Mouse (Mus musculus) left cerebral cortex, adult 8-10 months (tissue): ENCODE results near the gene Sema4a. TPM values are rescaled to one million over a fixed set of nuclear protein-coding genes. Genes with fewer than 3 reads are reported as not detected.

Source experiments
- DNase-seq, 2 experiments: peaks; one replicate each; pipeline ENCODE4 v3.0.0; 2022; ENCODE audit warnings: low spot score in 2 of 2
- total RNA-seq, 4 experiments: library from RNA; stranded (reverse); gene quantifications; 2 replicates each; pipeline ENCODE4 v1.2.4; 2022

The Sema4a gene
- total RNA-seq, 4 experiments from 2014 or later: 63.2 to 71.4 (median 66.8) TPM

DNA sequence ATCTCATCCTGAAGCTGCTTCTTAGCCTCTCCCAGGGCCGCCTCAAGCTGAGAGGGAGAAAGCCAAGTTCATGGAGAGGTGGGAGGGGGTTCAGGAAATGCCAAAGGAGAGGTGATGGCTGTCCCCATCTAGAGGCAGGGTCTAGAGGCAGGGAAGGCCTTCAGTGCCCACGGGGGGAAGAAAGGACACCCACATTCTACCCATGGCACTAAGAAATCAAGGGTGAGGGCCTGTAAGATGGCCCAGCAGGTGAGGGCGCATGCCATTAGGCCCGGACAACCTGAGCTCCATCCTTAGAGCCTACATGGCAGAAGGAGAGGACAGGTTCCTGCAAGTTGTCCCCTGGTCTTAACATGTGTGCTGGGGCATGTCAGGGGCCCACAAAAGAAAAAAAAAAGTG lies 25.9 kb upstream of the Sema4a start:
- DNase-seq: no peak

DNA sequence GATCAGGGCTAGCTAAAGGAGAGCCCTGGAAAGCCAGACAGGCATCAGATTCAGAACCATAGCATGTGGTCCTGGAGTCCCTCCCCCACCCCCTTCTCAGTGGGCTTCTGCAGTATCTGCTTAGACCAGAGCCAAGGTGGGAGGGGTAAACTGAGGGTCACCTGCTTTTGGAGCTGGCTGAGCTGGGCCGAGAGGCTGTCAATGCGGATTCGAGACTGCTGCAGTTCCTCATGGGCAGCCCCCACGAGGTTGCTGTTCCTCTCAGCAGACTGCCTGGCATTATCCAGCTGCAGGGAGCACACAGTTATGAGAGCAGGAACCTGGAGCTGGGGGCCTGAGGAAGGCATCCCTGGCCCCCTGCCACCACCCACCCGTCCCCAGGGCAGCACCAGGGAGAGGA lies 25.1 kb upstream of the Sema4a start:
- DNase-seq: no peak

DNA sequence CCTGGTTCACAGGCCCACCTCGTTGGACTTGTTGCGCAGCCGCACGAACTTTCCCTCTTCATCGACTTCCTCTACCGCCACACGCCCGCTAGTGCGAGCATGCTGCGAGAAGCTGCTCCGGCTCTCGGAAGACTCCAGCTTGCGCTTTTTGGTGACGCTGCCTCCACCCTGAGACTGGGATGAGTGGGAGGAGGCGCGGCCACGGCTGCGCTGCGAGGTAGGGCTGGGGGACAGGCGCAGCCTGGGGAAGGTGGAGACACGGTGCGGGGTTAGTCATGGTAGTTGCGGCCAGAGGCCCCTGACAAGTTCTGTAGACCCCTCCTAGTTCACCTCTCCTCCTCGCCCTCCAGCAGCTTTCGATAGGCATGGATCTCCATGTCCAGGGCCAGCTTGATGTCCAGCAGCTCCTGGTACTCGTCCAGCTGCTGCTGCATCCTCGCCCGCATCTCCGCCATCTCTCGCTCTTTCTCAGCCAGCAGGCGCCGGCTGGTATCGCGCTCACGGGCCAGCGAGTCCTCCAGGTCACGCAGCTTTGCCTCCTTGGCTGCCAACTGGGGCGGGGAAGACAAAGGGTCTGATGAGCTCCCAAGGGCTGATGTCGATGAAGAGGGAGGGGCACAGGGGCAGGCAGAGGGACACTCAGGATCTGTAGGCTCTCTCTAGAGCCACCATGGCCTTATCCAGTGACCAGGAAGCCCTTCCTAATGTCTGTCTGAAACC lies 23.8 kb upstream of the Sema4a start:
- no peak for DNase-seq

DNA sequence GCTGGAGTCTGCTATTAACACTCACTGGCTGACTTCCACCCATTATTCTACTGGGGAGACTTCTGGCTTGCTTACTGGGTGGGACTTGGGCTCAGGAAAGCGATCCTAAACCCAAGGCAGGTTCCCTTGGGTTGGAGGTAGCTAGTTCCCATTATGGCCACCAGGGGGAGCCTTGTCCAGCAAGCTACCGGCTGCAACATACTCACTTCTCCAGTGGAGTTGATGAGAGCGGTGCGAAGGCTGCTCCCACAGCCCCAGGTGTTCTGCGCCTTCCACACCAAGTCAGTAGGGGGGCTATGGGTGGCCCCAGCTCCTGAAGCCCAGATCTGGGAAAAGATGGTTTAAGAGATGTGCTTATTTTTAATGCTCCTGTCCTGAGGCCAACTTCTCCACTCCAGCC lies 22.6 kb upstream of the Sema4a start:
- DNase-seq: peak in 1 of 2 experiments; percentile 69

DNA sequence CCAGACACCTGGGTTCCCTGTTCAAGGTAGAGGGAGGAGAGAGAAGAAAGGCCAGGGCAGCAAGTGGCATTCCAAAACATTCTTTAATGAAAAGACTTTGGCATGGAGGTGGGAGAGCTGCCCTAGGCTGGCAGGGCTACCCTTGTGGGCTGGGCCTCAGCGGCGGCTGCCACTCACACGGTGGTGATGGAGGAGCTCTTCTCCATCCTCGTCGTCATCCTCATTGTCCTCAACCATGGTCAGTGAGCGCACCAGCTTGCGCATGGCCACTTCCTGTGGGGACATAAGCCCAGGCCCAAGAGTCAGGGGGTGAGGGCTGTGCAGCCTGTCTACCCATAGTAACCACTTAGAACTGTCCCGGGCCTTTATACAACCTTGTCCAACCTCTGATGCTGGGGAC lies 22.2 kb upstream of the Sema4a start:
- DNase-seq: no peak

DNA sequence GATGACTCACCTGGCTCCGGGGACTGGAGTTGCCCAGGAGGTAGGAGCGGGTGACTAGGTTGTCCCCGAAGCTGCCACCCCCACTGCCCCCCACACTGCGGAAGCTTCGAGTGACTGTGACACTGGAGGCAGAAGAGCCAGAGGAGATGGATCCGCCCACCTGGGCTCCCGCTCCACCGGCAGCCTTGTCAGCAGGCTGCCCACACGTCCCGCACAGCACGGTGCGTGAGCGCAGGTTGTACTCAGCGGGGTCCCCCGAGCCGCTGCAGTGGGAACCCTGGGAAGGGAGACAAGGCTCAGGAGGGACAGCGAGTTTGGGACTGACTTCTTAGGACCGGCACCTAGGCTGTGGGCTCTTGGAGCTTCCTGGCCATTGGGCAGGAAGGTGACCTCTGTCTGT lies 21.4 kb upstream of the Sema4a start:
- no peak for DNase-seq

DNA sequence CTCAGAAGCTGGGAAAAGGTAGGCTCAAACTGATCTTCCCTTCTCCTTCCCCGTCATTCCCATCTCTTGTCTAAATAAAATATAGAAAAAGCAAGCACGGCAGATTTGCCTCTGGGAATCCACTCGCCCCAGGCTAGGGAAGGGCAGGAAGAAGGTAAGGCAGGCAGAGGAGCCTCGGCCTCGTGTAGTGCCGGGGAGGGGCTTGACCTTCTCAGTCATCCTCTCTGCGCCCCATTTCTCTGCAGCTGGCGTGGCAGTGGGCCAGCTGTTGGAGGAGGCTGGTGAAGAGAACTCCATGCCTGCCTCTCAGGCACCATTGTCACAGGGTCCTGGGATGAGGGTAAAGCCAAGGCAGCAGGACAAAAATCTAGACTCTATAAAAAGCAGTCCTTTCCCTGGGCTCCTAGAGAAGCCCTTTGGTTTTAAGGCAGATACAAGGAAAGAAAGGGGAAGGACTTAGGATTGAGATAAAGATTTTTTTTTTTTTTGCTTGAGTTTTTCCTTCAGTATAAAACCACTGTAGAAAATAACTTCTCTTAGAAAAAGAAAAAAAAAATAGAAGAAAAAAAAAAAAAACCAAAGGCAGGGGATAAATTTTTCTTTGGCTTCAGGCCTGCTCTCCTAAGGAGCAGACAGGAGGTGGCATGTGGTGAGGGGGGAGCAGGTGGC lies 20.5 kb upstream of the Sema4a start:
- no peak for DNase-seq

DNA sequence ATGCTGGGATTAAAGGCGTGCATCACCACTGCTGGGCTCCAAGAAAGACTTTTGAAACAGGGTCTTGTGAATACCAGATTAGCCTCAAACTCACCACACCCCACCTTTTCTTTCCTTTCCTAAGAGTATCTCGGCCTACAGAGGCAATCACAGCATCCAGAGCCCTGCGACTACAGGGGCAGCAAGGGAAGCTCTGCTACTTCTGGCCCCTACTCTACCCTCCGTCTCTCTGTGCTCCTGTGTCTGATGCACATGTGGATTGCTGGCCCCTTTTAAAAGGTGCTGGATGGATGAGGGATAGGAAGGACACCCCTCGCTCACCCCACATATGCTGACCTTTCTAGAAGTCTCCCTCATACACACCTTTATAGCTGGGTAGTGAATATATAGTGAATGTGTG lies 19.7 kb upstream of the Sema4a start:
- no peak for DNase-seq

DNA sequence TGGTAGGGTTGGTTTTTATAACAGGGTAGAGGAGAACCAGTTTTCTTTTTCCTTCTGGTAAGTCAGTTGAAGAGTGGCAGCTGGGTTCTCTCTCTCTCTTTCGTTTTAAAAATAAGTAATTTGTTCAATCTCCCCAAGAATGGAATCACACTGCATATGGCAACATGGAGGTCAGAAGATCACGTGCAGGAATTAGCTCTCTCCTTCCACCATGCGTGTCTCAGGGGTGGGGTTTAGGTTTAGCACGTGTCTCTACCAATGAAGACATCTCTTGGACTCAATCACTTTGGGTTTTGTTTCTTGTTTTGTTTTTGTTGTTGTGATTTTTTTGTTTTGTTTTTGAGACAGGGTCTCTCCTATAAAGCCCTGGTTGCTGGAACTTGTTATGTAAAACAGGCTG lies 18.8 kb upstream of the Sema4a start:
- no peak for DNase-seq

DNA sequence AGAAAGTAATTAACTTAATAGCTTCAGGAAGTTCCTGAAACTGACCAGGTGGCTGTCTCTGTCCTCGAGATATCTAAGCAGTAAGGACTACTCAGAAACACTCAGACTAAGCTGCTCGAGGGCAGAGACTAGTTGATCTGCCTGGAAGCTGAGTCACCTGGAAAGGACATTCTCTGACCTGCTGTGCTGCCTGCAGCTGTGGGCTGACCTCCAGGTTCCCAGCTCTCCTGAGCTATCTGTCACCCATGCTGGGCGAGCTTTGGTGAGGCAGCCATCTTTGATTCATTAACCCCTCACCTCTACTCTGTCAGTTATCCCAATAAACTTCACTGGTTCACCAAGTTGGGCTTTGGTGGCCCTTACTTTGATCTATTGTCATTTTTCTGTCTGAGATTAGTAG lies 18.2 kb upstream of the Sema4a start:
- DNase-seq: no peak

DNA sequence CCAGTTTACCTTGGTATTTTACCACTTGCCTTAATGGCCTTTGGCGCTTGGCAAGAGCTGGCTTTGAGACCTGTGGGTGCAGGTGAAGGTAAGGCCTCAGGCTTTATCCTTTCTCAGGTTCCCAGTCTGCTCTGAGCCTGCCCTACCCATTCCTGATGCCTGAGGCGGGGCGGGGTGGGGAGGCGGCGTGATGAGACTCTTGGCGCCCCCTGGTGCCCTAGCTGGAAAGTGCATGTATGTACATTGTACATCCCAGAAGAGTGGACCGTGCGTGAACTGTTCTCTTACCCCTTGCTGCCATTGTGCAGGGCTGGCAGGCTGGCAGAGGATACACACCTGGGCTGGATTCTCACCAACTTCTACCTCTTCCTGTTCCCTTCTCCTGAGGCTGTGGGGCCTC lies 16.8 kb upstream of the Sema4a start:
- peak in 1 of 2 experiments; percentile 77 for DNase-seq

DNA sequence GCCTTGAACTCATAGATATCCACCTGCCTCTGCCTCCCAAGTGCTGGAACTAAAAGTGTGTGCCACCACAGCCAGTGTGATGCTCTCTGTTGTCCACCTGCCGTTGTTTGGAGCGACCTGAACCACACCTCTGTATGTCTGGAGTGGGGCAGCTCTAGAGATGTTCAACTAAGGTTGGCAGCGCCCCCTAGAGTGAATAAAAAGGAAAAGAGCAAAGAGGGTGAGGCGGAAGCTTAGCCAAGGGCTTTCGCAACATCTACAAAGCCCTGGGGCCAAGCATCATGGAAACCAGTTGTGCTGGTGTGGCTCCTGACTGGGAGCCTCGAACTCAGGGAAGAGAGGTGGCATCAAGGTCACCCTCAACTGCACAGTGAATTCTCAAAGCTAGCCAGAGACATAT lies 15.4 kb upstream of the Sema4a start:
- DNase-seq: no peak

DNA sequence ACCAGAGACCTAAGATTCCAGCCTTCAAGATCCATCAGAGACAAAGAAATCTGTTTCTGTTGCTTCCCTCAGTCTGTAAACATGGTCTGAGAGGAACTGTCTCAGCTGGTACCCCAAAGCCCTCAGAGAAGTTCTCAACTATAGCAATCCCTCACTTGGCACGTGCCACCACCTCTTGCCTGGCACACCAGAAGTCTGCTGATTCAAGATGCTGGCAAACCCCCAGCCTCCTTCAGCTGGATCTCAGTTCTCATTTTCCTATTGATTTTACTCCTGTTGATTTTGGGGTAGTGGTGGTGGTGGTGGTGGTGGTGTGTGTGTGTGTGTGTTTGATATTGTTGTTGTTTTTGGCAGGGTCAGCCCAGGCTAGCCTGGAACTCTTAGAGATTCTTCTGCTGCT lies 12.6 kb upstream of the Sema4a start:
- DNase-seq: no peak

DNA sequence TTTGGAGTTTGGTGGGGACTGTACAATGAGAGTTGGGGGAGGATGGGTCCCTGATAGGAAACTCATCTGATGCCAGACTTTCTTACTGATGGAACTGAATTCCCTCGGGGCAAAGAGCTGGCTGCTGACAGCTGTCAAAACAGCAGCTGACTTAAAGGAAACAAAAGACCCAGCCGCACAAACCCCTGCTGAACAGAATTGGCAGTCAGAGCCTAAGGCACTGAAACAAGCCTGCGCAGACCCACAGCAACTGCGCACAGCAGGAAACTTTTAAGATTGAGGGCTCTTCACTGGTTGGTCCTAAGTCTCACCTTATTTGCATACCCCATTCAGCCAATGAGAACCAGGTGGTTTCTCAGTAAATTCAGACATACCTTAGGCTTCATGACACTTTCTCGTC lies 12.0 kb upstream of the Sema4a start:
- no peak for DNase-seq

DNA sequence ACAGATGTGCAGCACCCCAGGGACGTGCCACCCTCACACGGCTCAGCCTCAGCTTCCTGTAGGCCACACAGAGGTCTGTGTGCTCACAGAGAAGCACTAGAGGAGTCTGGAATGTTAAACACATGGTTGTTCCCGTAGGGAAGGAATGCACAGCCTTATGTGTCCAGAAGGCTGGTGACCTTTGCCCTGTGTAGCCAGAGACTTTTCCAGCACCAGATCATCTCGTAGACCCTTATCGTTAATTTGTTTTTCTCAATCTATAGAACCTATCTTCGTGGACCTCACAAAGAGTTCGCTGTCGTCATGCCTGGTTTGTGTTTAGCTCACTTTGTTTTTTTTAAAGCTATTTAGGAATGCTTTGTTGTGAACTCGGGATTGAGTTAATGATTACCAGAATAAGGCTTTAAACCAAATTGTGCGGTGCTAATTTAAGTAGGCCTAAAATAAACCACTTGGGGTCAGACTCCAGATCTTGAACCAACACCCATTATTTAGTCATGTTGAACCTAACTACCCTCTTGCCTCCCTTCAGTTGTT lies 10.0 kb upstream of the Sema4a start:
- DNase-seq: no peak

DNA sequence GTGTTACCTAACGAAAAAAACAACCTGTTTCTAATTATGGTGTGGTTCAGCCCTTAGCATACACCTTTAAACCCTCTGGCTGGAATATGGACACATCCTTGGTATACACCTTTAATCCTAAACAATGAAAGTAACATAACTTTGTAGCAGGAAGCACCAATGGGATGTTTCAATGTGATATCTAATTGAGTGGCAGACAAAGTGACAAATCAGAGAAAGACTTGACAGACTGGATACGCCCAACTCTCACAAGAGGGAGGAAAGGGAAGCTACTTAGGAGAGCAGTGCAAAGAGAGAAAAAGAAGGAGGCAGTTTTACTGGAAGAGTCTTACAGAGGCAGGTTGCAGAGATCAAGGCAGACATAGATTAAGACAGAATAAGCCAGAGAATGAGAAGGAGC lies 8.5 kb upstream of the Sema4a start:
- no peak for DNase-seq

DNA sequence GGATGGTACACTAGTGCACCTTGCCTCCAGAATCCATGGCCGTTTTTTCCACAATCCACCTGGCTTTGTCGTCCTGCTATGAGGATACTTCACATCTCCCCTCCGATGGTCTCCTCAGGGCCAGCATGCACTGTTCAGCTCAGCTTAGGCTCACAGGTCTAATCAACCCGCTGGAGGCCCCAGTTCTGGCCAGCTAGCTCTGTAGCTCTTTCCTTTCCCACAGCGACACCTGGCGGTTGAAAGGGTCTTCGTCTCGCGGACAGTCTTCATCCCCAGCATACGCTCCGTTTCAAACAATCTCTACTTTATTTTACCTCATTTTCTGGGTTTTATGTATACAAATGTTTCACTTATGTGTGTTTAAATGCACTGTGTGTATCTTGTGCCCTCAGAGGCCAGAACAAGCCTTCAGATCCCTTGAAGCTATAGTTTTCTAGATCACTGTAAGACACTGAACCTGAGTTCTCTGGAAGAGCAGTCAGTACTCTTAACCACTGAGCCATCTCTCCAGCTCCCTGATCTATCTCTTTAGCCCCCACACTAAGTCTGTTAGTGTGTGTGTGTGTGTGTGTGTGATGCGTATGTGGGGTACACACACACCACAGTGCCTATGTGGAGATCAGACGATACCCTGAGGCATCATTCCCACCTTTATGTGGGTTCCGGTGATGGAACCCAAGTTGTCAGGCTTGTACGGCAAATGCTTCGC lies 6.3 kb upstream of the Sema4a start:
- DNase-seq: peak; percentile 57 to 87

DNA sequence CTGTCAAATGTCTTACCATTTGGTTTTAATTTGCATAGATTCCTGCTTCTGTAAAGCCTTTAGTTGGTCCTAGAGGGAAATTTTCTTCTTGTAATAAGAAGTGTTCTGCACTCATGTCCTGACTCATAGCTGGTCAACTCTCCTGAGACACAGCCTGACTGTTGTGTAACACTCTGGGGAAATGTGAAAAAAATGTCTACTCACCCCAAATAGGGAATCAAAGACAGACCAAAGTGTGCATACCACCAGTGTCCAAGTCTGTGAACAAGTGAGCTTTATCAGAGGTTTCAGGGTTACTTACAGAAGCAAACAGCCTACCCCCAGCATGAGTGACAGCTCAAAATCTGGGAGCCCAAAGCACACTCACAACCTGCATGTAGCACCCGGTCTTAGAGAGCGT lies 4.1 kb upstream of the Sema4a start:
- no peak for DNase-seq

DNA sequence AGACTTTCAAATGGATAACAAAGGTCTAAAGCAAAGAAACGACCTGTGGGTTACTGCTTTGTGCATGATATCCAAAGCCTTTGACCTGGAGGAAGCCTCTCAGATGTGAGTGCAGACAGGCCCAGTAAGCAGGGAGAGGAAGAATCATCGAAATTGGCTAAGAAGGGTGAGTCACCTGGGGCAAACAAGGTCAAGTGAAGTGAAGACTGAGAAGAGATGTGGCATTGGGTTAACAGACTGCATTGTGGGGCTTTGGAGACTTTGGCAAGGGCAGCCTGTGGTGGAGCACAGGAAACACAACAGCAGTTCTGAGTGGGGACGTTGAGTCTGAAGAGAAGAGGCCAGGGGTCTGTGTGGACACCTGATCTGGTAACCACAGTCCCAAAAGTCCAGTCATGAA lies 3.4 kb upstream of the Sema4a start:
- no peak for DNase-seq

DNA sequence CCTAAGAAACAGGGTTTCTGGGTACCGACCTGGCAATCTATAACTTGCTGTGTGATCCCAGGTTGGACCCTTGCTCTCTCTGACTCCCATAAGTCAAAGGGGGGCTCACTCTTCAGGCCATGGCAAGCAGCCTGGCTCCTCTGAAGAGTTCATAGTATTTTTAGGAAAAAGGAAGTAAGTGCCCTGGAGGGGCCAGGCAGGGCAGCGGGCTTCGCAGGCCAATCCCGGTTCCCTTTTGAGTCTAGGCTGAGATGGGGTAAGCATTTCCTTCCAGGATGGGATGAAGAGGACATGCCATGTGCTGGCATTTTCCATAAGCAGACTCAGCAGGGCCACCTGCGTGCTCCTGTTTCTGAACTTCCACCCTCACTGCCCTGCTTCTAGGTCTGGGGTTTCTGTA lies 953 bp downstream of the Sema4a start:
- no peak for DNase-seq

DNA sequence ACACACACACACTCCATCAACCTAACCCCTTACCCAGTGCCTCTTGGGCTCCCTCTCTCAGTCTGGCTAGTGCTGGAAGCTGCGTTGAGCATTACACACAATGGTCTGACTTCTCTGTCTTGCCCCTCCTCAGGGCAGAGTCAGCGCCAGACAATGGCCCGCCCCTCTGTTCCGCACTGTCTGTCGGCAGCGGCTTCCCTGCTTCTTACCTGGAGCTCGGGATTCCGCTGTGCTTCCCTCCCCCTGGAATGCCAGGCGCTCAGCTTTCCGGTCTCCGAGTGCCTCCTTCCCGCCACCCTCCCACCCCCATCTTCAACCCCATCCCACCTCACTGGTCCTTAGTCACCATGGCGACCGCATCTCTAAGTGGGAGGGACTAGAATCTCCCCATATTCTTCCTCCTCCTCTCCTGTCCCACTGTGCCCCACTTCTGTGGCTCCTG lies 2.2 kb downstream of the Sema4a start:
- peak in 1 of 2 experiments; percentile 61 for DNase-seq

DNA sequence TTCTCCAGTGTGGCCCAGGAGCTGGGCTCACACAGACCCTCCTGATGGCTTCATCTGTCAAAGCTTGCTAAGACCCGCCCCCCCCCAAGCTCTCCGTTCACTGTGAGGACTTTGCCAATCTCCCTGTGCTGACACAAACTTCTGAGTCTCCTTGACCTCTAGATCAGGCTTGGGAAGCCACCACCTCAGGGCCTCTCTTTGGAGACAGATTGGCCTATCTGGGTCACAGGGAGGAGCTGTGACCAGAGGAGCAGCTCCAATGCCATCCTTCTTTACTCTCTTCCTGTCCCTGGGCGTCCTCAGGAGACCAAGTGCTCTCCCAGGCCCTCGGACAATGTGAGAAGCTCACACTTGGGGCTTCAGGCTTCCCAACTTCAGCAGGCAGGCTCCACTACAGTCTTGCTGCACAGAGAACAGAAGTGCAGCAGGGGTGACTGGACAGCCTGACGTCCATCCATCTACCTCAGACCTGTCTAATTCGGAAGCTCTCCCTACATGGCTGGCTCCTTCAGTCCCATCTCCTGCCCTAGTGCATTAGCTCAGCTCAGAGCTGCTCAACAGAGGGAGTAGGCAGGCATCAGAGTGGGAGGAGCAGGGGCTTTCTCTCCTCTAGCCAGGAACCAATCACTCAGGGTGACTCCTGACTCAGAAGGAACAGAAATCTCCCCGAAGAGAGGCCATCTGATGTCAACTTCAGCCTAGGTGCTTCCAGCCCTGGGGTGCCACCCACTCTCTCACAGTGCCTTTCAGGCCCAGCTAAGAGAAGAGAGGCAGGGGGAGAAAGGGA lies 4.0 kb downstream of the Sema4a start:
- no peak for DNase-seq
